Mouse (Mus musculus) R1 (cell line): ENCODE measurements at regions not wholly inside any gene's neighbourhood (a gene's known extent, or its start where the extent isn't known, plus 50 kb on each side); places are given as distances from the start of the nearest gene placed in this dataset.
"Not testable (repeated sequence)": the region's sequence is repeated elsewhere in the genome, so short reads cannot be mapped to it uniquely, and the experiment has no call there.

Source experiments
- DNase-seq: peaks from one replicate; pipeline ENCODE4 v3.0.0-alpha.2; 2018; ENCODE audit warnings: low read depth, low spot score

DNA sequence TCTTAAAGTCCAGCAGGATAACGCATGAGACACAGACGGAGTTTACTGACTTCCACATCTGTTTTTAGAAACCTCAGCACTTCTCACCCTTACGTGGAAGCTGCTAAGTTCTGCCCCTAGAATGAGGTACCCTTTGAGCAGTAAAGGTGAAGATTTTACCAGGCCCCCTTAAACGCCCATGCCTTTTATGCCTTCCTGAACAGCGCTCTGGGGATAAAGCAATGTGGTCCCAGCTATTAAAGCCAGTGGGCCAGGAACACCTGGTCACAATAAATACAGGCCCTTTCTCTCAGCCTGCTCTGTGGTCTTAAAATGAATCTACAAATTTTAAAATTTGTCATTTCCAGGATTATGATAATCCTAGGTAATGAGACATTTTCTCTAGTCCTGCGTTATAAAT is 57.9 kb downstream of the Llph start:
- no peak for DNase-seq

DNA sequence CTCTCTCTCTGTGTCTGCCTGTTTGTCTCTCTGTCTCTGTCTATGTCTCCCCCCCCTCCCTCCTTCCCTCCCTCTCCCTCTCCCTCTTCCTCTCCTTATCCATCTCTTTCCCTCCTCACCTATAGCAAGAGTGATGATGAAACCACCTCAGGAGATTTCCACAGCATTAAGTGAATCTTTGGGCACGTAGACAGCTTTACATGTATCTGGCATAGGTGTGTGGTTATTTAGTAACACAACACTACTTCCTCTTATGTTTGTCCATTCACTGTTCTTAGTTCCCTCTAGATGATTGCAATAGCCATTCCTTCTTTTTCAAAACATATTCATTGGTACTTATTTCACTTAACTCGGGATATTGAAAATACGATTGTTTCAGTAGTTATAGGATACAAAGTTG is 65.0 kb downstream of the Llph start:
- no peak for DNase-seq

DNA sequence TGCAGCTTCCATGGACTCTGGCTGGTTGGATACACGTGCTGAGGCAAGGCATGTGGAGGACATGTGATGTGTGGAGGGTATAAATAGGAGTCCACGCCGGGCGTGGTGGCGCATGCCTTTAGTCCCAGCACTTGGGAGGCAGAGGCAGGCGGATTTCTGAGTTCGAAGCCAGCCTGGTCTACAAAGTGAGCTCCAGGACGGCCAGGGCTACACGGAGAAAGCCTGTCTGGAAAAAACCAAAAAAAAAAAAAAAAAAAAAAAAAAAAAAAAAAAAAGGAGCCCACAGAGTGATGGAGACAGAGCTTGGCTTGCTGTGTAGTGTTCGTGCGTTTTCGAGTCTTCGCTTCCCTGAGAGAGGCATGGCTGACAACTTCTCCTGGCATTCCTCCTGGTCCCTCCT is 66.5 kb downstream of the Llph start:
- not testable (repeated sequence) for DNase-seq

DNA sequence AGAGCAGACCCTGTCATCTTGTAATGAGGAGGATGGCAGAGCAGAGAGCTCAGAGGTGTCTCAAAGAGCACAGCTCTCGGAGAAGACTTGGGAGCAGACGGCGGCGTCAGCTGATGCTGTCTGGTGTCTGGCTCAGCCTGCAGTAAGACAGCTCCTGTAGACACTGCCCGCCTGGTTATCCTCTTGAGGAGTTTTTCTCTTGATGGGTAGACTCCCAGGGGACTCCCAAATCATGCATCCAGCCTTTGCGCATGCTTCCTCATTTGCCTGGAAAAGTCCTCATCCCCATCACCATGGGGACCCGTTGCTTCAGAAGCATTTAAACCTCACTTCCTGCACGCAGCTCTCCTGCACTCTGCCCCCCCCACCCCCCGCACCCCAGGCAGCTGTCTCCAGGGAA is 67.6 kb downstream of the Llph start:
- no peak for DNase-seq

DNA sequence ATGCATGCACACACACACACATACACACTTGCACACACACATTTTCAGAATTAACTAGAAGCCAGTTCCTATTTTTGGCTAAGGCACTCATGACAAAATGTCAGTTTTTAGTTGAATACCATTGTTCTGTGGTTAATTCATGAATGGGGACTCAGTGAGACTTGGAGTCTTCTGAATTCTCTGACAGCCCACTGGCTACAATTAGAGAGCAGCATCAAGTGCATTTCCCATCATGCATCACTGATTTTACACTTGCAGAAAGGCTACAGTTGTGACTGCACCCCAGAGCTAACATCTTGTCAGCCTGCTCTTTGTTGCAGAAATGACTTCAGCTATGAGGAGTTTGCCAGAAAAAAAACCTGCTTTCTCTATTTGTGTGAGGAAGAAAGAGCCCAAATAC is 70.4 kb downstream of the Llph start:
- DNase-seq, result no peak

DNA sequence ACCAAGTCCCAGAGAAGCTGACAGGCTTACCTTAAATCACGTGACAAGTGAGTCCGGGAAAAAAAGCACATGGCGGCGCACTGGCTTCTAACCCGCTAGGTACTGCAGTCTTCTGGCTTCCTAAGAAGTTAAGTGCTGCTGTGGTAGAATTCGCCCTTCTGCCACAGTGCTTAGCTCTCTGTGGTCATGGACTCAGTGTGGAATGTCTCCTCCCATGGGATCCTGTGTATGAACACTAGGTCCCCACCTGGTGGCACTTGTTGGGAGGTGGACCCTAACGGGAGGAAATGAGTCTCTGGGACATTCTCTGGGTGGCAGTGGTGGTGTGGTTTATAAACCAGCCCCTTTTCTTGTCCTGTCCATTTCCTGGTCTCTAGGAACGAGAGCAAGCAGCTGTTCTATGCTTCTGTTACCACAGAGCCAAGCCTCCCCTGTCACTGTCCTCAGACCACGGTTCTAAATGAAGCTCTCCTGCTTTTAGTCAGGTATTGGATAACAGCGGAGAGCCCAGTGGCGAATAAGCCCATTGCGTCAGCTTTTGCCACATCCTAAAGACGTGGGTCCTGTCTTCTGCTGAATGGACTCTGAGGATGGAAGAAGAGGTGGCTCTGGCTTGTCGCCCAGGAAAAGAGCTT is 71.5 kb downstream of the Llph start:
- peak; percentile 64 for DNase-seq

DNA sequence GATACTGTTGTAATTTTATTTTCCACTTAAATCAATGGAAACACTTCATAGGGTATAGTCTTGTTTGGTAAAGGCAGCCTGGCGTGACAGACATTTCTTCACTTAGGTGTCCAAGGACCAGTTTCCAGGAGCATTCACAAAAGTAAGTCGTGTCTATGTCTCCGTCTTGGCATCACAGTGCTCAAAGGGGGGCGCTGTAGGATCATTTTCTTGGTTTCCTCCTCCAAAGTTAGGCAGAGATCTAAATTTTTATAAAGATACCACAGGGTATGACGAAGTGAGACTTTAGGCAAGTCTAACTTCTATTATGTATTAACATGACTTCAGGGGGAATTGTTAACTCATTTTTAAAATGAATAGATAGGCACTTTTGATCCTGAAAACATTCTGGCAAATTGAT is 79.1 kb downstream of the Llph start:
- peak; percentile 44 for DNase-seq

DNA sequence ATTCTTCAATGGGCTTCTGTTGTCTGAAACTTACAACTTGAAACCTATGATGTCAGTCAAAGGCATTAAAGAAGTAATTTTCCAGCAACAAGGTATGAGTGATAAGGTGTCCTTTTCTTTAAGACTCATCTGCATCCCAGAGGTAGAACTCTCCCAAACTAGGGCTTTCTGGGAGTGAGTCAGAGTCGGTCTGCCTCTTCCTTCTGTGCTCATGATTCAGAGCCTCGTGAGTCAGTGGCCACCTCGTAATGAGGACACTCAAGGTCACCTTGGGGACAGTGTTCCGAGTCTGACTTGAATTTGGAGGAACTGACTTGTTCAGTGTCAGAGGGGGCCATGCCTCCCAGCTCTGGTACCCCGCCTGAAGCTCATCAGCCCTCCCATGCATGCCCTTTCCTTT is 81.8 kb downstream of the Llph start:
- DNase-seq, result no peak
